Mouse (Mus musculus) embryonic facial prominence, embryonic 10.5 days (tissue): ENCODE data around the gene Zfp442. TPM values are rescaled to one million over a fixed set of nuclear protein-coding genes. Genes with fewer than 3 reads are reported as not detected.

ENCODE experiments used
- polyA plus RNA-seq: library from polyadenylated mRNA; unstranded; fragments of >200 nt; fragmentation: Nextera tagmentation; extraction: Ambion mirVana; gene quantifications from 2 replicates; pipeline ENCODE4 v1.2.1, GENCODE M21; 2016

Gene Zfp442
- polyA plus RNA-seq, 1 experiment from 2014 or later: 10.9 TPM

Other genes starting within 250 kb of the Zfp442 start
- 11.2 and 11.6 TPM in 2 replicates for gene Zfp937, start 233.4 kb downstream of the Zfp442 start, polyA plus RNA-seq
- gene Gm21994, start 195.9 kb downstream of the Zfp442 start, polyA plus RNA-seq: 5.5 and 5.9 TPM in 2 replicates
- gene Gm14124, start 194.0 kb downstream of the Zfp442 start, polyA plus RNA-seq: not detected in 2 replicates
- gene Gm10130, start 127.8 kb downstream of the Zfp442 start, polyA plus RNA-seq: 2.6 and 3.3 TPM in 2 replicates
- gene 3300002I08Rik, start 88.7 kb downstream of the Zfp442 start, polyA plus RNA-seq: 9.4 and 9.9 TPM in 2 replicates
- gene Zfp345, start 33.6 kb upstream of the Zfp442 start, polyA plus RNA-seq: 0.10 and 0.13 TPM in 2 replicates
- gene Cst7, start 118.9 kb upstream of the Zfp442 start, polyA plus RNA-seq: 0.20 TPM in 1 of 2 replicates, not detected in the other
- gene Apmap, start 157.1 kb upstream of the Zfp442 start, polyA plus RNA-seq: 27.9 and 31.5 TPM in 2 replicates
- 7.8 and 9.3 TPM in 2 replicates for gene Acss1, start 217.0 kb upstream of the Zfp442 start, polyA plus RNA-seq
- 0.04 and 0.23 TPM in 2 replicates for gene Vsx1, start 237.9 kb upstream of the Zfp442 start, polyA plus RNA-seq